Mouse (Mus musculus): ENCODE data around the gene Kncn. TPM values are rescaled to one million over a fixed set of nuclear protein-coding genes. Genes with fewer than 3 reads are reported as not detected.

Kncn gene
- 0.29 TPM in 1 of 2 replicates, not detected in the other for polyA plus RNA-seq (2012; ENCODE audit: insufficient read depth, low replicate concordance)

DNA sequence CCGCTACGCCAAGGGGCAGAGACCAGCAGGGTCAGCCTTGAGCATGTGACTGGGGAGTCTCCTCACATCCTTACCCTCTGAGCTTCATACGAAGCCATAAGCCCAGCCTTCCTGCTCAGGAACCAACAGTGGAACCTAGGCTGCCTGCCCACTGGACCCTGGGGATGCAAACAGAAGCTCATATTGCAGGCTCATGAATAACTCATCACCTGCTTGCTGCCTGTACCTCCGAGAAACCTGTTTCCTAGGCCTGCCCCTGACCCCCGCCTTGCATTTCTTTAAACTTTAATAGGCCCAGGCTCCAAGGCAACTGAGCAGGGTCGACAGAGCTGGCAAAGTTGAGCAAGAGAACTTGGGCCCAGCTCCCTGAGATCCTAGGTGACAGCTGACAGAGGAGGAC, at the start of gene Kncn:
Gene Kncn, plus strand, starts transcription at position 379 of the 400 bp plus-strand sequence.
- Histone ChIP-seq H3K27me3 (replicated peaks) (peaks cover 50% of the 10 kb centered on the region), H3K4me3 (replicated peaks) (no peak within 1 kb of the TSS), H3K9me3 (no peaks in the 10 kb centered on the region), H3K36me3 (replicated peaks; ENCODE audit: low read length) (peaks cover 21% of the 10 kb centered on the region), H3K4me1 (peaks cover 17% of the 10 kb centered on the region)
- TF ChIP-seq GATA1 (IDR thresholded peaks at IDR 0.05; ENCODE audit: borderline replicate concordance, low read length) (no peak), FLI1 (IDR thresholded peaks at IDR 0.05; ENCODE audit: low read length) (no peak)

DNA sequence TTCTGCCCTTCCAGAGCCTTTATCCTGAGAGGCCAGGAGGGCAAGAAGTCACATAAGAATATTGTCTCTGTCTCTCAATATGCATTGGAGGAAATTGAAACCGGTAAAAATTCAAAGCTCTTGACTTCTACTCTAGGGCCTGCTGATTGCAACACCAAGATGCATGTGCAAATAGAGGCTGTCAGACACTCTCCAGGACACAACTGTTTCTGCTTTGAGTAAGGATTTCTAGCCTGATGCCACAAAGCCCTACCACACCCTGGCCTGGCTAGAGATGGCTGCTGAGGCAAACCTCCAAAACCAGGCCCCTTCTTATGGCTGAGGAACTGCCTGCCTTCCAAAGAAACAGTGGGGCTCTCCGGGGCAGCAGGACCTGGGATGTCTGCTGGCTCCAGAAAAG, 48.6 kb upstream of the Kncn start:
- no peak overlapping the region for H3K4me3 ChIP-seq (replicated peaks)
- no peaks in the 10 kb centered on the region for H3K9me3 ChIP-seq
- TF ChIP-seq GATA1 (IDR thresholded peaks at IDR 0.05; ENCODE audit: borderline replicate concordance, low read length) (no peak), FLI1 (IDR thresholded peaks at IDR 0.05; ENCODE audit: low read length) (no peak)
- H3K36me3 ChIP-seq (replicated peaks; ENCODE audit: low read length): peaks cover 76% of the 10 kb centered on the region
- H3K27me3 ChIP-seq (replicated peaks): no peaks in the 10 kb centered on the region
- peaks cover 81% of the 10 kb centered on the region for H3K4me1 ChIP-seq

DNA sequence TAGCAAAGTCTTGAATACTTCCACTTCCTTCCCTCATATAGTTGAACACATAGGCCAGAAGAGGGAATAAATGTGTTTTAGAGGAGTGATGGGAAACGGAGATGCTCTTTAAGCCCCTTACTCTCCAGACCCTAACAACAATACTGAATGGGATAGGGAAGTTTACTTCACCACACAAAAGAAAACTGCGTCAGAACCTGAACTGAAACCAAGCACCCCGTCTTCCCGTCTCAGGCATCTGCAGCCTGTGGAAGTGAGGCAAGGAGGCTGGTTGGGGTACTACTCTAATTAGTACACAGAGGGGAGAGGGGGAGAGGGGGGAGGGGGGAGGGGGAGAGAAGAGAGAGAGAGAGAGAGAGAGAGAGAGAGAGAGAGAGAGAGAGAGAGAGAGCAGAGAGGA, 46.0 kb upstream of the Kncn start:
- Histone ChIP-seq H3K27me3 (replicated peaks) (no peaks in the 10 kb centered on the region), H3K4me1 (peaks cover 81% of the 10 kb centered on the region), H3K9me3 (no peaks in the 10 kb centered on the region), H3K4me3 (replicated peaks) (peak overlapping the region; percentile 97), H3K36me3 (replicated peaks; ENCODE audit: low read length) (peaks cover 76% of the 10 kb centered on the region)
- TF ChIP-seq FLI1 (IDR thresholded peaks at IDR 0.05; ENCODE audit: low read length) (no peak), GATA1 (IDR thresholded peaks at IDR 0.05; ENCODE audit: borderline replicate concordance, low read length) (no peak)

GRCm38 (mm10) chr4:115838696-115839641, 45.2 kb upstream of the Kncn start, which contains the start of gene Mknk1:
TSS of gene Mknk1 (plus strand) at chr4:115839198.
- Histone ChIP-seq H3K4me1 (peaks cover 81% of the 10 kb centered on the region), H3K9me3 (no peaks in the 10 kb centered on the region), H3K36me3 (replicated peaks; ENCODE audit: low read length) (peaks cover 76% of the 10 kb centered on the region), H3K4me3 (replicated peaks) (peak within 1 kb of the TSS; percentile 97), H3K27me3 (replicated peaks) (no peaks in the 10 kb centered on the region)
- no peak for TF ChIP-seq FLI1 (IDR thresholded peaks at IDR 0.05; ENCODE audit: low read length)
- TF ChIP-seq GATA1 (IDR thresholded peaks at IDR 0.05; ENCODE audit: borderline replicate concordance, low read length): no peak

DNA sequence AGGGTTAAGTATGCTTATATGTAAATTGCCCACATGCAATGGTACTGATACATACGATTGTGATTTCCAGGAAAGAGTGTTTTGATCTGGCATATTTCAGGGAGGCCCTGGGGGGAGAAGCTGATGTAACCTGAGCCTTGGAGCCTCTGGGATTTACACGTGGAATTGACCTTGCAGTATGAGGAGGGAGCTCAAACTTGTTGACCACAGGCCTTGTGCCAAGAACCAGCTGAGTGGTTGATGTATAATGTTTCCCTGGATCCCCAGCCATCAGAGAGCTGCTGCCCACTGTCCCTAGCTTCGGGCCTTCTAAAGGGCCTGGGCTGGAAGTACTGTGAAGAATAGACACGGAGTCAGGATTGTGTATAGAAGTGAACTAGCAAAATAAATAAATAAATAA, 44.2 kb upstream of the Kncn start:
- Histone ChIP-seq H3K36me3 (replicated peaks; ENCODE audit: low read length) (peaks cover 76% of the 10 kb centered on the region), H3K4me1 (peaks cover 83% of the 10 kb centered on the region), H3K9me3 (no peaks in the 10 kb centered on the region), H3K4me3 (replicated peaks) (peak overlapping the region; percentile 97), H3K27me3 (replicated peaks) (no peaks in the 10 kb centered on the region)
- no peak for TF ChIP-seq FLI1 (IDR thresholded peaks at IDR 0.05; ENCODE audit: low read length)
- TF ChIP-seq GATA1 (IDR thresholded peaks at IDR 0.05; ENCODE audit: borderline replicate concordance, low read length): no peak

DNA sequence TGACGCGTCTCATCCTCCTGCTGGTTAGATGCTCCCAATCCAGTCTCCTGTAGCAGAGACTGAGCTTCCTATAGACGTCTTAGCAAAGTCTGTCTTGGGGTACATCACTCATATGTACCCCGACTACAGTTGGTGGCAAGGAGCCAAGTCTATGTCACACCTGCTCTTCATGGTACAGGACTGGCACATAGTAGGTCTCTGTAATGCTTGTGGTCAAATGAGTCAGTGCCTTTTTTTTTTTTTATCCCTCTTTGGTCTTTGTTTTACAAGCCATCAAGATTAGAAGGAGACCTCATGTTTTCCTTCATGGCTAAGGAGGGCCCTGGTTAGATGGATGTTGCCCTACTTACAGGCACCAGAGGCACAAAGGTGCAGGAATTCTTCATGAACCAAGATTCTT, 43.4 kb upstream of the Kncn start:
- Histone ChIP-seq H3K4me3 (replicated peaks) (peak overlapping the region; percentile 97), H3K9me3 (no peaks in the 10 kb centered on the region), H3K36me3 (replicated peaks; ENCODE audit: low read length) (peaks cover 76% of the 10 kb centered on the region), H3K4me1 (peaks cover 83% of the 10 kb centered on the region), H3K27me3 (replicated peaks) (no peaks in the 10 kb centered on the region)
- no peak for TF ChIP-seq FLI1 (IDR thresholded peaks at IDR 0.05; ENCODE audit: low read length)
- no peak for TF ChIP-seq GATA1 (IDR thresholded peaks at IDR 0.05; ENCODE audit: borderline replicate concordance, low read length)

- H3K4me1 ChIP-seq: peaks cover 100% of the 10 kb centered on the region
- no peaks in the 10 kb centered on the region for H3K27me3 ChIP-seq (replicated peaks)
- H3K9me3 ChIP-seq: no peaks in the 10 kb centered on the region
- no peak for TF ChIP-seq GATA1 (IDR thresholded peaks at IDR 0.05; ENCODE audit: borderline replicate concordance, low read length)
- TF ChIP-seq FLI1 (IDR thresholded peaks at IDR 0.05; ENCODE audit: low read length): no peak
- H3K4me3 ChIP-seq (replicated peaks): peak overlapping the region; percentile 66
- H3K36me3 ChIP-seq (replicated peaks; ENCODE audit: low read length): peaks cover 100% of the 10 kb centered on the region
These were observed 37.5 kb upstream of the Kncn start for GRCm38 (mm10) chr4:115846656-115847055.

- Histone ChIP-seq H3K9me3 (no peaks in the 10 kb centered on the region), H3K27me3 (replicated peaks) (no peaks in the 10 kb centered on the region), H3K36me3 (replicated peaks; ENCODE audit: low read length) (peaks cover 100% of the 10 kb centered on the region), H3K4me1 (peaks cover 100% of the 10 kb centered on the region), H3K4me3 (replicated peaks) (peak overlapping the region; percentile 69)
- TF ChIP-seq FLI1 (IDR thresholded peaks at IDR 0.05; ENCODE audit: low read length) (no peak), GATA1 (IDR thresholded peaks at IDR 0.05; ENCODE audit: borderline replicate concordance, low read length) (no peak)
These were observed 36.8 kb upstream of the Kncn start for GRCm38 (mm10) chr4:115847377-115847776.

DNA sequence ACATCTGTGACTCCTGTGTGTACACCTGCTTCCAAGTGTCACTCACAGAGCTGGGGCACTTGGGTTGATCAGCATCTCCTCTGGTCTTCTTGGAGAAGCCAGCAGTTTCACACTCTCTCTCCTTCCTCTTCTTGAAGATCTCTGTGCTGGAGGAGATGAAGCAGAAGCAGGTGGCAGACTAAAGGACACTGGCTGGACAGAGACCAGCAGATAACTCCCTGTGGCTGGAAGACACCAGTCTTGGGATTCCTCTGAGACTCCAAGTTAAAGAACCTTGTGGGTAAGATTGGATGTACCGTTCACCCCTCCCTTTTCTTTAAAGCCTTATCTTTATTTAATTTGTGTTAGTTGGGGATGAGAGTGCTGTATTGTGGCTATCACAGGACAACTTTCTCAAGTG, 36.1 kb upstream of the Kncn start:
- no peaks in the 10 kb centered on the region for H3K27me3 ChIP-seq (replicated peaks)
- no peaks in the 10 kb centered on the region for H3K9me3 ChIP-seq
- peaks cover 100% of the 10 kb centered on the region for H3K4me1 ChIP-seq
- peak overlapping the region; percentile 70 for H3K4me3 ChIP-seq (replicated peaks)
- H3K36me3 ChIP-seq (replicated peaks; ENCODE audit: low read length): peaks cover 100% of the 10 kb centered on the region
- TF ChIP-seq FLI1 (IDR thresholded peaks at IDR 0.05; ENCODE audit: low read length) (no peak), GATA1 (IDR thresholded peaks at IDR 0.05; ENCODE audit: borderline replicate concordance, low read length) (no peak)
